Mouse (Mus musculus) bone marrow macrophage, adult 2 months (primary cell): ENCODE results near the gene Chst13.

Experiments
- CTCF ChIP-seq: IDR thresholded peaks from 2 replicates; pipeline ENCODE4 v1.5.1; 2012; ENCODE audit warnings: low read depth, mild to moderate bottlenecking, low read length, moderate library complexity
- POLR2A ChIP-seq: IDR thresholded peaks from 2 replicates; pipeline ENCODE4 v1.6.1; 2012; ENCODE audit warnings: mild to moderate bottlenecking, low read depth, low read length, borderline replicate concordance

GRCm38 (mm10) chr6:90324463-90324862 lies 522 bp downstream of the Chst13 start:
- no peak for TF ChIP-seq POLR2A
- TF ChIP-seq CTCF, result no peak
